Mouse (Mus musculus): ENCODE data around the gene Disp3. TPM values are rescaled to one million over a fixed set of nuclear protein-coding genes. Genes with fewer than 3 reads are reported as not detected.

The Disp3 gene
- total and polyA plus RNA-seq, 2 experiments from 2014 or later = 0.11 TPM; not detected in 1

DNA sequence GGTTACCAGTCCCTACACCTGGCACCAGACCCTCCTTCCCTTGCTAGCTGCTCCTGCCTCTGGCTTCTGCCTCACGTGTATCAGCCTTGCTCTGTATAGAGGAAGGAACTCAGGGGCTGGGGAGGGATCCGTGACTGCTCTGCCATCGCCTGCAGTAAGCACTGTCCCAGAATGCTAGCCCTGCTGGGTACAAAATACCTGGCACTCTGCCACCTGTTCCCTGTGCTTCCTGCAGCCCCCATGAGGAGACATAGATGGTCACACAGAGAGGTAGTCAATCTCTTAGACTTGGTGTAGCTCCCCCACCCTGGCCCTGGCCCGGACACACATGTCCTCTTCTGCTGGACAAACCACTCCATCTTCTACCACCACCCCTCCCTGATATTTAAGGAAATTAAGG, 22.4 kb upstream of the Disp3 start:
- Histone ChIP-seq H3K27me3 (ENCODE audit: control insufficient read depth, insufficient read depth, low read length) (no peaks in the 10 kb centered on the region), H3K27ac (ENCODE audit: low read depth) (no peak overlapping the region), H3K4me1 (ENCODE audit: control insufficient read depth, insufficient read depth) (no peaks in the 10 kb centered on the region), H3K4me2 (ENCODE audit: low read depth, low read length) (no peak overlapping the region), H3K36me3 (replicated peaks; ENCODE audit: control insufficient read depth, insufficient read depth, low read length) (no peaks in the 10 kb centered on the region), H3K9me3 (replicated peaks; ENCODE audit: control insufficient read depth, low read length) (no peaks in the 10 kb centered on the region), H3K4me3 (ENCODE audit: low read depth, low read length) (no peak overlapping the region), H3K9ac (replicated peaks; ENCODE audit: low read depth, low read length) (no peak overlapping the region)
- TF ChIP-seq EP300 (IDR thresholded peaks at IDR 0.05; ENCODE audit: low read depth) (no peak), CTCF (IDR thresholded peaks at IDR 0.05; ENCODE audit: low read depth) (no peak)
- 41% methylated on average over 4 of the region's 4 CpGs for WGBS
- DNase-seq (ENCODE audit: low spot score) (no peak), ATAC-seq (ENCODE audit: insufficient read depth, low read depth) (no peak)

DNA sequence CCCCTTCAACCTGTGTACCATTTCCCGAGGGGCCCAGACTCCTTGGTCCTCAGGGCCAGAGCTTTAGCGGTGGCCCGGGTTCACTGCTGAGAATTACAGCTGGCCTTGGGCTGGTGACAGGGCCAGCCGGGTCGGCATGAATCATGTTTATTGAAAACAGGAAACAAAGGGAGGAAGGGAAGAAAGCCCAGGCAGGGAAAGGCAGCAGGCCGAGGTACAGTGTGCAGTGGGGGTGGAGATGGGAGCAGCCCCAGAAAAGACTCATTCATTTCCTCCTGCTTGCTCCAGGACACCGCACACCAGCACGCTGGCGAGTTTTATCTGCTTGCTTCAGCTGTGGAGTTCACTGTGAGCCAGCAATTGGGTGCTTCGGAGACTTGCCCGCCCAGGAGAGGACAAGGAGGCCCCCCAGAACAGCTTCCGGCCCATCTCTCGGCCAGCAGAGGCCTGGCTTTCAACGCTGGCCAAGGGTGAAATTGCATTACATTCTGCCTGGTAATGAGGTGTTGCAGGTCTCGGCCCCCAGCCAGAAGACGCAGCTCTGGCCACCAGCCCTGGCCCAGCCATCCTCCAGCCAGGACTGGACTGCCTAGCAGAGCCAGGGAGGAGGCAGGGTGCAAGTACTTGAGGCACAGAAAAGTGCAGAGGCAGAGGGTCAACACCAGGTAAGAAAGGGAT, 18.8 kb upstream of the Disp3 start:
- no peak overlapping the region for H3K9ac ChIP-seq (replicated peaks; ENCODE audit: low read depth, low read length)
- no peak overlapping the region for H3K4me2 ChIP-seq (ENCODE audit: low read depth, low read length)
- H3K36me3 ChIP-seq (replicated peaks; ENCODE audit: control insufficient read depth, insufficient read depth, low read length) = no peaks in the 10 kb centered on the region
- no peak overlapping the region for H3K27ac ChIP-seq (ENCODE audit: low read depth)
- 33% methylated on average over 16 of the region's 16 CpGs for WGBS
- DNase-seq (ENCODE audit: low spot score) (peak; percentile 10), ATAC-seq (ENCODE audit: insufficient read depth, low read depth) (peak; percentile 33; the same call in 1 of the 2 replicates)
- H3K4me3 ChIP-seq (ENCODE audit: low read depth, low read length) = no peak overlapping the region
- no peaks in the 10 kb centered on the region for H3K27me3 ChIP-seq (ENCODE audit: control insufficient read depth, insufficient read depth, low read length)
- TF ChIP-seq CTCF (IDR thresholded peaks at IDR 0.05; ENCODE audit: low read depth) (no peak), EP300 (IDR thresholded peaks at IDR 0.05; ENCODE audit: low read depth) (no peak)
- no peaks in the 10 kb centered on the region for H3K4me1 ChIP-seq (ENCODE audit: control insufficient read depth, insufficient read depth)
- H3K9me3 ChIP-seq (replicated peaks; ENCODE audit: control insufficient read depth, low read length) = no peaks in the 10 kb centered on the region

DNA sequence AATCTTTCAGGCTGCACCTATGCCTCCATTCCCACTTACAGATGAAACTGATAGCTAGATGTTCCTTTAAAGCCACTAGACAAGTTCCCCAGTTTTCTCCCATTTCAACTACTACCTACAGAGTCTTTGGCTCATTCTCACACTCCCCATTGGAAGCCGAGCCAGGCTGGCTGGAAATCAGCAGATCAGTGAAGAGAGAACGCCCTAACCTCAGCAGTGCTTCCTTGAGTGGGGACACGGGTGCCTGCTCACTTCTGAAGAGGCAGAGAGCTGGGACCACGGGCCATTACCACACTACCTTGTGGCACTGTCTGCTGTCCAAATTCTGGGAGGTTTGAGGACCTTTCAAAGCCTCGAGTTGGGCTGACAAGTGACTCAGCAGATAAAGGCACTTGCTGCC, 11.0 kb upstream of the Disp3 start:
- Histone ChIP-seq H3K9ac (replicated peaks; ENCODE audit: low read depth, low read length) (no peak overlapping the region), H3K27me3 (ENCODE audit: control insufficient read depth, insufficient read depth, low read length) (no peaks in the 10 kb centered on the region), H3K36me3 (replicated peaks; ENCODE audit: control insufficient read depth, insufficient read depth, low read length) (no peaks in the 10 kb centered on the region), H3K4me2 (ENCODE audit: low read depth, low read length) (no peak overlapping the region), H3K4me3 (ENCODE audit: low read depth, low read length) (no peak overlapping the region), H3K4me1 (ENCODE audit: control insufficient read depth, insufficient read depth) (no peaks in the 10 kb centered on the region), H3K9me3 (replicated peaks; ENCODE audit: control insufficient read depth, low read length) (no peaks in the 10 kb centered on the region), H3K27ac (ENCODE audit: low read depth) (no peak overlapping the region)
- no peak for ATAC-seq (ENCODE audit: insufficient read depth, low read depth)
- WGBS = 43% methylated on average over 5 of the region's 5 CpGs
- no peak for TF ChIP-seq EP300 (IDR thresholded peaks at IDR 0.05; ENCODE audit: low read depth)
- no peak for TF ChIP-seq CTCF (IDR thresholded peaks at IDR 0.05; ENCODE audit: low read depth)
- no peak for DNase-seq (ENCODE audit: low spot score)

DNA sequence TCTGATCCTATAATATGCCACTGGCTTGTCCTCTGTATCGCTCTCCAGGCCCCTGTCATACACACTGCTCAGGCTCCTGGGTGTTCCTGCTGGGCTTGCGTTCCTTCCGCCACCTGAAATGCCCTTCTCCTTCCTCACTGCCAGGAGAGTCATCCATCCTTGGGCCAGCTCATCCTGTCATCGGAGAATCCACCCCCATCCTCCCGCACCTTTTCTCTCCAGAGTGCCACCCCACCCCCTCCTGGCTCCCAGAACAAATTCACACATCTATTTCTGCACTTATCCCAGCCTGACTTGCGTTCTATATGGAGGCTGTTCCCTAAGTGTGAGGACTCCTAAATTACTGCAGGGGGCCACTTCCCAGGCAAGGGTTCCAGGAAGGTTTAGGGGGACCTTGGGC, 9.9 kb upstream of the Disp3 start:
- no peak overlapping the region for H3K27ac ChIP-seq (ENCODE audit: low read depth)
- H3K4me3 ChIP-seq (ENCODE audit: low read depth, low read length) = no peak overlapping the region
- ATAC-seq (ENCODE audit: insufficient read depth, low read depth) (no peak), DNase-seq (ENCODE audit: low spot score) (no peak)
- no peaks in the 10 kb centered on the region for H3K9me3 ChIP-seq (replicated peaks; ENCODE audit: control insufficient read depth, low read length)
- H3K4me2 ChIP-seq (ENCODE audit: low read depth, low read length) = no peak overlapping the region
- 59% methylated on average over 6 of the region's 6 CpGs for WGBS
- H3K4me1 ChIP-seq (ENCODE audit: control insufficient read depth, insufficient read depth) = no peaks in the 10 kb centered on the region
- H3K9ac ChIP-seq (replicated peaks; ENCODE audit: low read depth, low read length) = no peak overlapping the region
- no peaks in the 10 kb centered on the region for H3K27me3 ChIP-seq (ENCODE audit: control insufficient read depth, insufficient read depth, low read length)
- no peak for TF ChIP-seq EP300 (IDR thresholded peaks at IDR 0.05; ENCODE audit: low read depth)
- no peak for TF ChIP-seq CTCF (IDR thresholded peaks at IDR 0.05; ENCODE audit: low read depth)
- no peaks in the 10 kb centered on the region for H3K36me3 ChIP-seq (replicated peaks; ENCODE audit: control insufficient read depth, insufficient read depth, low read length)

DNA sequence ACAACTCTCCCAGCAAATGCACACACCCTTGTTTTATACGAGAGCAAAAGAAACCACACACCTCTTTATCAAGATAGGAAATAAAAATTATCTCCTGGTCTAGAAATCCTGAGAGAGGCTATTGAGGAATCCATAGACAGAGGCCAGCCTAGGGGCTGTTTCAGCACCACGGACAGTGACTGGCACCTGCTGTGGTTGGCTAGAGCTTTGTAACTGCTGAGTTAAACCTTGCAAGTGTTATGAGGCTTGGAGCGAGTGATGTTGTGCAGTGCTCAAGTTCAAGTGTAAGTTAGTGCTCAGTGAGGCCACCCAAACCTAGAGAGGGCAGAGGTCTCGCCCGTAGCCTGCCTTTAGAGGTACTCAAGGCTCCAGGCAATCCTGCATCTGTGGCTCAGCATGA, 5.6 kb upstream of the Disp3 start:
- no peak overlapping the region for H3K4me3 ChIP-seq (ENCODE audit: low read depth, low read length)
- H3K27ac ChIP-seq (ENCODE audit: low read depth) = no peak overlapping the region
- no peak for ATAC-seq (ENCODE audit: insufficient read depth, low read depth)
- H3K4me1 ChIP-seq (ENCODE audit: control insufficient read depth, insufficient read depth) = no peaks in the 10 kb centered on the region
- H3K9ac ChIP-seq (replicated peaks; ENCODE audit: low read depth, low read length) = no peak overlapping the region
- no peaks in the 10 kb centered on the region for H3K9me3 ChIP-seq (replicated peaks; ENCODE audit: control insufficient read depth, low read length)
- H3K27me3 ChIP-seq (ENCODE audit: control insufficient read depth, insufficient read depth, low read length) = peaks cover 5% of the 10 kb centered on the region
- peak; percentile 21 for DNase-seq (ENCODE audit: low spot score)
- H3K36me3 ChIP-seq (replicated peaks; ENCODE audit: control insufficient read depth, insufficient read depth, low read length) = no peaks in the 10 kb centered on the region
- WGBS = 19% methylated on average over 5 of the region's 5 CpGs
- H3K4me2 ChIP-seq (ENCODE audit: low read depth, low read length) = no peak overlapping the region
- TF ChIP-seq CTCF (IDR thresholded peaks at IDR 0.05; ENCODE audit: low read depth) (no peak), EP300 (IDR thresholded peaks at IDR 0.05; ENCODE audit: low read depth) (no peak)

DNA sequence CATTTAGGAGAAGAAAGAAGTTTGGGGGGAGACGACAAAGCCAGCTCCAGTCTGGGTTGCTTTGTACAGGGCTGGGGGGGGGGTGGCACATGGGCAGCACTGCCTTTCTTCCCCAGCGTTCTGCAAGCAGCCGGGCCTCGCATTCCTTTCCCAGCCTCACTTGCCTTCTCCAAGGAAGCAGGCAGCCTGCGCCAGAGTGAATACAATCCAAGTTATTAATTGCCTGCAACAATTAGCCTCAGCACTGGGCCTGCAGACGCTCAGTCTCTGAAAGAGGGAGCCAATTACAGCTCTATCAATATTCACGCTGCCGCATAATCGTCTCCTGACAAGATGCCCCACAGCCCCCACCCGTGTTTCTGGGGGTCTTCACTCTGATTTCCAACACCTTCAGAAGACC, 4.1 kb upstream of the Disp3 start:
- H3K27ac ChIP-seq (ENCODE audit: low read depth) = no peak overlapping the region
- no peak overlapping the region for H3K9ac ChIP-seq (replicated peaks; ENCODE audit: low read depth, low read length)
- no peaks in the 10 kb centered on the region for H3K9me3 ChIP-seq (replicated peaks; ENCODE audit: control insufficient read depth, low read length)
- WGBS = 64% methylated on average over 10 of the region's 10 CpGs
- H3K4me2 ChIP-seq (ENCODE audit: low read depth, low read length) = no peak overlapping the region
- TF ChIP-seq CTCF (IDR thresholded peaks at IDR 0.05; ENCODE audit: low read depth) = no peak
- no peaks in the 10 kb centered on the region for H3K36me3 ChIP-seq (replicated peaks; ENCODE audit: control insufficient read depth, insufficient read depth, low read length)
- H3K27me3 ChIP-seq (ENCODE audit: control insufficient read depth, insufficient read depth, low read length) = peaks cover 20% of the 10 kb centered on the region
- DNase-seq (ENCODE audit: low spot score) = no peak
- H3K4me1 ChIP-seq (ENCODE audit: control insufficient read depth, insufficient read depth) = no peaks in the 10 kb centered on the region
- ATAC-seq (ENCODE audit: insufficient read depth, low read depth) = no peak
- no peak overlapping the region for H3K4me3 ChIP-seq (ENCODE audit: low read depth, low read length)

Data from heart, postnatal 0 days (tissue).